Mouse (Mus musculus) thymus, postnatal 14 days (tissue): Measurements from ENCODE around the gene Tmem206.

ENCODE experiments used
- DNase-seq: peaks from one replicate; pipeline ENCODE4 v3.0.0; 2021

Tmem206 gene

GRCm38 (mm10) chr1:191311296-191311898 lies 14.3 kb upstream of the Tmem206 start:
- DNase-seq, result no peak

DNA sequence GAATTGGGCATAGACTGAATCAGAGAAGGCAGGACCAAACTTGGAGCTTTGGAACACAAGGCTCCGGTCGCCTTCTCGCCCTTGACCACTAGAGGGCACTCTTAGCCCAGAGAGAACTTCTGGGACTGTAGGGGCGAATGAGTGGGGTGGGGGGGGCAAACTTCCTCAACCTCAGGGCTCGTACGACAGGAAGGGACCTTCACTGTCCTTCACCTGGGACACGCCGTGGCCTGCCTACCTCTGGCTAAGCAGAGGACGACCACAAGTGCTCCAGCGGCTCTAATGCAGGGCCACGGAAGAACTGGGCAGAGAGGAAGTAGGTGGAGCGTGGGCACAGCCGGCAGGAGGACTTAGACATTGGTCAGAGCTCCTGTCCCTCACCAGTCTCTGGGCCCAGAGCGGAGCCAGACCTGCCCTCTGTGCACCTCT lies 13.2 kb upstream of the Tmem206 start:
- peak; percentile 87 for DNase-seq

DNA sequence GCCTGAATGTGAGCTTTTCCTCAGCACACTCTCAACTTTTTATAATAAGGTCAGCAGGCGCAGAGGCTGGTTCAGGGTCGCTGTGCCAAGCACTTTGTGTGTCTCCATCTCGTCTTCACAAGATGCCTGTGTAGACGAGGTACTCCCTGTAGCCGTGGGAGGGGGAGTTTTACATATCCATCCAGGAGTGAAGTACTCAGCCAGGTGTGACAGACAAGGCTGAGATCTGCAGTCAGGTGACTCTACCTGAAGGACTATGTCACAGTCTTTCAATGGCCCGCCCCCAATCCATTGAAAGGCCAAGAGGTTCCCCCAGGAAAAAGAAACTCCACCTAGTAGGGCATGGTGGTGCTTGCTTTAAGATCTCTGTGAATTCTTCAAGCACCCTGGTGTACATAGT lies 12.6 kb upstream of the Tmem206 start:
- no peak for DNase-seq

DNA sequence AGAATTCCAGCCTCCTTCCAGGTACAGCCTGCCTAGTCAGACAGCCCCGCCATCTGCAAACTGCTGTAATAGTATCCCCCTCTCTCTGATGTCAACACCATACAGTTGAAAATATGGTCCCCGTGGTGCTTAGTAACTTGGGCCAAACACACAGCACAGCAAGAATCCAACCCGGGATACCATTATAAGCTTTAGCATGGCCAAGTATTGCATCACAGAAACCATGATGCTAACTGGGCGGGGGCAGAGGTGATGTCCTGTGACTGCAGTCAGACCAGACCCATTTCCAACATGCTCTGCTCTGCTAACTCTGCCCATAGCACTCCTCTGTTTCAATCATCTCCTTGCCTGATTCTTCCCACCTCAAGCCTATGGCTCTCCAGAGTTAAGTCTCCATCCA lies 11.8 kb upstream of the Tmem206 start:
- no peak for DNase-seq

DNA sequence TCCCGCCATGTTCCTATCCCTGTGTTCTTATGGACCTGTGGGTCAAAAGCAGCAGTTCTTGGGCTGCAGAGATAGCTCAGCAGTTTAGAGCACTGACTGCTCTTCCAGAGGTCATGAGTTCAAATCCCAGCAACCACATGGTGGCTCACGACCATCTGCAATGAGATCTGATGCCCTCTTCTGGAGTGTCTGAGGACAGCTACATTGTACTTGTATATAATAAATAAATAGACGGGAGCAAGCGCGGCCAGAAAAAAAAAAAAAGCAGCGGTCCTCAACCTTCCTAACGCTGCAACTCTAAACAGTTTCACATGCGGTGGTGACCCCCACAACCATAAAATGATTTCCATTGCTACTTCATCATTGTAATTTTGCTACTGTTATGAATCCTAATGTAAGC lies 8.9 kb upstream of the Tmem206 start:
- no peak for DNase-seq

- peak; percentile 87 for DNase-seq
These were observed 8.0 kb upstream of the Tmem206 start, which contains the start of gene Nenf for GRCm38 (mm10) chr1:191317591-191318196. Gene Nenf (minus strand): TSS chr1:191318194.

GRCm38 (mm10) chr1:191318686-191319085 lies 7.0 kb upstream of the Tmem206 start:
- DNase-seq, result no peak

DNA sequence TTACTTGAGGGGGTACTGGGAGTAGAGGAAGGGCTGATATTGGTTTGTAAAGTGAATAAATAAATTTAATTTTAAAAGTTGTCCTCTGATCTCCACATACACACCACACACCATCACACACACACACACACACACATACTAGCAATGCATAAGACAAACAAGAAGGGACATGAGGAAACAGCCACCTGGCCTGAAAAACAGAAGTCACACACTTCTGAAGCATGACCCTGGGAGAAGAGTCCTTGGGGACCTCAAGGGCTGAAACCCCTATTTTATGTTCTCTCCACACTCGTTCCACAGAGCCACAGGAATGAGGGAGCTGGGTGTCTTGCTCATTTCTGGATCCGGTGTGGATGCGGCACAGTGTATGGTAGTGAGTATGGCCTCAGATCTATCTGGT lies 2.3 kb upstream of the Tmem206 start:
- DNase-seq, result no peak

- DNase-seq, result no peak
These were observed 750 bp upstream of the Tmem206 start for GRCm38 (mm10) chr1:191324733-191325590.

DNA sequence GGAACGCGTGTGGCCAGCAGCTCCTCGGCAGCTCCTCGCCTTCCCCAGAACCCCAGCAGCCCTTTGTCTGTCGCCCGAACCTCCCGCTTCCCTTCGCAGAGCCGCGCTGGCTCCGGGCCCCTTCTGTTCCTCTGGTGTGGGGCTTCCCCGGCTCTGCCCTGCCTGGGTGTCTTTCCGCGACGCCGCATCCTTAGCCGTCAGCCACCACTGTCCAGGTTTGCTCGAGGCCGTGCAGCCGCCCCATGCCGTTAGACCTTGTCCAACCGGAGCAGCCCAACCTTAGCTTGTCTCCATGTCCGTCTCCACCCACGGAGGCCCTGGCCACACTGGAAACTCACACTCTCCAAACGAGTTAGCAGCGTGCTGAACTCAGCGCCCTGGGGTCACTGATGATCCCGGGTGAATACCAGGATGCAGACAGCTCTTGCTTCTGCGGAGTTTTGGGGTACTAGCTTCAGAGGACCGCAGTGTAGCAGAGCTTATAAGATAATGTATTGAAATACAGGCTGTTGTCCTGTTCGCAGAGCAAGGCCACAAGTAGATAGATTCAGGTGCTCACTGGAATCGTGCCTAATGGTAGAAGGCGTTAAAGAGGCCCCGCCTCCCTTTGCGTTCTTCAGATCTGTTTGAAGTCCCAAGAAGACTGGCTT lies 646 bp downstream of the Tmem206 start:
- peak; percentile 78 for DNase-seq

DNA sequence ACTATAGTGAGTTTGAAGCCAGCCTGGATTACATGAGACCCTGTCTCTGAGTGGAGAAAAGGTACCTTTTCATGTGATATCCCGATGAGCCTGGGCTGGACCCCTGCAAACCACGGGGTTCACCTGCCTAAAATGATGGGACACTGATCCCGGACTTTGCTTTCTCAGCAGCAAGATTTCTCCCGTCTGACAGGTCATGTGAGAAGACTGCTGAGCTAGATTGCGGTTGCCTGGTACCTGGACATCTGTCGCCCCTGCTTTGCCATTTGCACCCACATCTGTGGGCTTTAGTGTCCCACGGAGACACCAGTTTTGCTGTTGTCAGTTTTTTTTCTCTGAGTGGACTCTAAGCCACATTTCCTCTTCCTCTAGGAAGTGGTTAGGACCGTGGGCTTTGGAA lies 1.5 kb downstream of the Tmem206 start:
- DNase-seq, result no peak

DNA sequence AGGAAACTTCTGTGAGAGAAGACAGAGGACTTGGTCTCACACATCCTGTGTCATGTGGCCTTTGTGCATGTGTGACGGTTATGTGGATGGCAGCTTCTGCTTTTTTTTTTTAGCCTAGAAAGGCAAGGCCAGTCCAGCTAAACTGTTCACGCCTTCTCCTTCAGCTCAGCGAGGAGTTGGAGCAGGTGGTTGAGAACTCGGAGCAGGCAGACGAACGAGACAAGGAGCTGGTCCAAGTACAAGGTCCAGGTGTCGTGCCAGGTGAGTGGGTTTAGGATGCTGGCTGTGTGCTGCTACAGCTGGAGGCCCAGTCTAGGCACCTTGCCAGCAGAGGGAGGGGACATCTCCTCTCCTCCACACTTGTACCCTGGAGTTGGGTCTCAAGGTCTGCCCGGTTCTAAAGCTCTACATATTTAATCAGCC lies 2.3 kb downstream of the Tmem206 start:
- no peak for DNase-seq

- DNase-seq, result no peak
These were observed 4.6 kb downstream of the Tmem206 start for GRCm38 (mm10) chr1:191330356-191330755.

DNA sequence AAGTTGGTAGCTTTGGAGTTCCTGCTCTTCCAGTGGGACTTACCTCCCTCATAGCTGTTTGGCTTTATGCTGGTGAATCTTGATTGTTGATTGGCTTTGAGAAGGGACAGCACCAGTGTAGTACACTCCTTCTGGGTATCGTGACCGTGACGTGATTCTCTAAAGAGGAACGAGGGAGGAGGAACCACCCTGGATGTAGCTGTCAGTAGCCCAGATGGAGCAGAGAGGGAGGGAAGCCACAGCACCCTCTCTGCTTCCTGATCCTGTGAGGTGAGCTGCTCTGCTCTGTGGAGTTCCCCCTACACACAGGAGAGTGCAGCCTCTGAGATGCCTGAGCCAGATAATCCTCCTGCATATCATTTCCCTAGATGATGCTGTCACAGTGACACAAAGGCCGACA lies 8.8 kb downstream of the Tmem206 start:
- no peak for DNase-seq

- DNase-seq, result no peak
These were observed 14.2 kb downstream of the Tmem206 start for GRCm38 (mm10) chr1:191339876-191340275.

DNA sequence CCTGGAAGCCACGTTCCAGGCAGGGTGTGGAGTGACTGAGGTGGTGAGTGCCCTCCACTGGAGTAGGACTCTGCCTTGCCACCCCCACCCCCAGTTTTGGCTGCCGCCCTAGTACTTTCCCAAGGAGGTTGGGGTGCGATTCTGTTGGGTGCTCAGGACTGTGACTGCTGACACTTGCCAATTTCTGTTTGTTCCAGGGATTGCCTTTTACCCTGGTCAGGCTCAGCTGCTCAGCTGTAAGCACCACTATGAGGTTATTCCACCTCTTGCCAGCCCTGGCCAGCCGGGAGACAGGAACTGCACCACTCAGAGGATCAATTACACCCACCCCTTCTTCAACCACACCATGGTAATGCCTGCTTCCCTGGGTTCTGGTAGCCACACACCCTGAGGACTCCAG lies 14.8 kb downstream of the Tmem206 start:
- no peak for DNase-seq

- DNase-seq, result peak; percentile 2
These were observed 21.9 kb downstream of the Tmem206 start for GRCm38 (mm10) chr1:191347602-191348001.

GRCm38 (mm10) chr1:191348592-191348991 lies 22.9 kb downstream of the Tmem206 start:
- DNase-seq, result no peak

DNA sequence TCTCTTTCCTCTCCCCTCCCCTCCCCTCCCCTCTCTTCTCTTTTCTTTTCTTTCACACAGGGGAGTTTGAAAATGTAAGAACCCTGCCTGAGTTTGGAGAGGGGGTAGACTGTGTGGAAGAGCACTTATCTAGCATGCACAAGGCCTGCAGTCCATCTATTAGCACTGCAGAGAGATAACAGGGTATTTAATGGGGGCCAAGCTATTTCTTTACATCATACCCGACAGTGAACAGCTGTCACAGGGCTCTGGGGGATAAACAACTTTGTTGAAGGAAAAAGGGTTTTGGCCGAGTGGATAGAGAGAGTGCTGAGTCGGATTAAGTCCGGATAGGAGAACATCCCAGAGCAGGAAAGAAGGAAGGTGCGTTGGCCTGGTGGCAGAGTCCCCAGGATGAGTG lies 23.3 kb downstream of the Tmem206 start:
- DNase-seq, result no peak

DNA sequence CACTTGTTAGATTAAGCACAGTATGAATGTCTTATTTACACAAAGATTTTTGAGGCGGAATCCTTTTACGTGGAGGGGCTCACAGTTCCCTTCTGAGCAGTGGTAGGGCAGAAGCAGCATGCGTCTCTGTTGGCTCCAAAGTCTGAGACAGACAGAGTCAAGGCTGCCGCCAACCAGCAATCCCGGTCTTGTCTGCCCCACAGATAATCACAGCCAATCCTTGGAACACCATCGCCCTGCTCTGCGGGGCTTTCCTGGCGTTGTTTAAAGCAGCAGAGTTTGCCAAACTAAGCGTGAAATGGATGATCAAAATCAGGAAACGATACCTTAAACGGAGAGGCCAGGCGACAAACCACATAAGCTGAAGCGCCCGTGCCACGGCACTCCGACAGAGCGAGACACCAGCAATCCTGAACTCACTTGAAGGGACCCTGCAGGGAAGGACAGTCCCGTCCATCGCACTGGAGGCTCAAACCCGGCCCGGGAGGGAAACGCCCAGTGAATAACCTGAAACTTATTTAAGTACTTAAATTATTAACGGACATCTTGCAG lies 23.9 kb downstream of the Tmem206 start:
- peak; percentile 4 for DNase-seq

GRCm38 (mm10) chr1:191350355-191350754 lies 24.6 kb downstream of the Tmem206 start:
- no peak for DNase-seq

- DNase-seq, result peak; percentile 52
These were observed 27.2 kb downstream of the Tmem206 start for GRCm38 (mm10) chr1:191352786-191353488.
